Mouse (Mus musculus): Measurements from ENCODE around the gene Kcnj14. TPM values are rescaled to one million over a fixed set of nuclear protein-coding genes. Genes with fewer than 3 reads are reported as not detected.

Gene Kcnj14
- polyA plus RNA-seq, 1 experiment from 2014 or later: 1.3 TPM

DNA sequence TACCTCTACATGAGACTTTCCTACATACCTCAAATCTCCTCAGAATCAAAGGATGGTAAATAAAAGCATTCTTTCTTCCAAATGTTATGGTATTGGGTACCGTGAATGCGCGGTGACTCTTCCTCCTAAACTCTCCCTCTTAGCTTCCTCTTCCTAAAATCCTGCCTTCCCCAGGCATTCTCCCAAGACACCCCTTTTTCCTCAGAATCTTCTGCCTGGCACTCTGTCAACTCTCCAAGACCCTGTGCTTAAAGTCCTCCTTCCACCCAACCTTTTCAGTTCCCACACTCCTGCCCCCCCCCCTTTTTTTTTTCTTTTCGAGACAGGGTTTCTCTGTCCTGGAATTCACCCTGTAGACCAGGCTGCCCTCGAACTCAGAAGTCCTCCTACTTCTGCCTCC, 9.7 kb downstream of the Kcnj14 start:
- peaks cover 15% of the 10 kb centered on the region for H3K4me1 ChIP-seq (replicated peaks; ENCODE audit: control insufficient read depth, insufficient read depth, low read length)
- WGBS: 8% methylated on average over 5 of the region's 5 CpGs
- H3K36me3 ChIP-seq (ENCODE audit: control insufficient read depth, insufficient read depth, low read length): peaks cover 26% of the 10 kb centered on the region
- H3K4me3 ChIP-seq (ENCODE audit: low read length): peak overlapping the region; percentile 42
- no peaks in the 10 kb centered on the region for H3K27me3 ChIP-seq (ENCODE audit: control insufficient read depth, insufficient read depth, low read depth, low read length)
- no peaks in the 10 kb centered on the region for H3K9me3 ChIP-seq (ENCODE audit: control insufficient read depth, low read length)
- peak overlapping the region; percentile 17; the same call in 1 of the 2 replicates for H3K27ac ChIP-seq (ENCODE audit: low read length)
- ATAC-seq (ENCODE audit: low read depth): no peak
- H3K9ac ChIP-seq (ENCODE audit: low read length): no peak overlapping the region
- H3K4me2 ChIP-seq (ENCODE audit: low read depth, low read length): peak overlapping the region; percentile 58

GRCm38 (mm10) chr7:45813787-45814779, 10.5 kb downstream of the Kcnj14 start, which contains the start of gene Cyth2:
Cyth2 (minus strand) TSS chr7:45814581.
- peaks cover 33% of the 10 kb centered on the region for H3K36me3 ChIP-seq (ENCODE audit: control insufficient read depth, insufficient read depth, low read length)
- peak; percentile 99 for ATAC-seq (ENCODE audit: low read depth)
- under 1% methylated on average over 86 of the region's 92 CpGs for WGBS
- H3K9ac ChIP-seq (ENCODE audit: low read length): peak within 1 kb of the TSS; percentile 100
- H3K4me2 ChIP-seq (ENCODE audit: low read depth, low read length): peak within 1 kb of the TSS; percentile 72
- peak within 1 kb of the TSS; percentile 98 for H3K4me3 ChIP-seq (ENCODE audit: low read length)
- H3K27me3 ChIP-seq (ENCODE audit: control insufficient read depth, insufficient read depth, low read depth, low read length): no peaks in the 10 kb centered on the region
- no peaks in the 10 kb centered on the region for H3K9me3 ChIP-seq (ENCODE audit: control insufficient read depth, low read length)
- H3K27ac ChIP-seq (ENCODE audit: low read length): peak within 1 kb of the TSS; percentile 100
- peaks cover 15% of the 10 kb centered on the region for H3K4me1 ChIP-seq (replicated peaks; ENCODE audit: control insufficient read depth, insufficient read depth, low read length)

DNA sequence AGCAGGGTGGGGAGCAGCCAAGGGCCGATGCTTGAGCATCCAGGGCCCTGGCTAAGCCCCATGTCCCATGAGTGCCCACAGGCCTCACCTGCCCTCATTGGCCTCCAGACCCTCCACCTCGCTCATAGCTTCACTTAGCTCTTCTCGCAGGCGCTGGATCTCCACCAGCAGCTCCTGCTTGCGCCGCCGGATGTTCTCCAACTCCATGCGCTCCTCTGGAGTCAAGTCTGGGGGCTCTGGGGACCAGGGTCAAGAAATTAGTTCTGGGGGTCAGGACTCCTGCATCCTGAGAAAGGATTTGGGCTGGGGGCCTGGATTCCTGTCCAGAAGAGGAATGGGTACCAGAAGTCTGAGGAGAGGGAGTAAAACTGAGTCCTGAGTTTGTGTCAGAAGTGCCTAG, 11.7 kb downstream of the Kcnj14 start:
- H3K9ac ChIP-seq (ENCODE audit: low read length): peak overlapping the region; percentile 100
- H3K4me2 ChIP-seq (ENCODE audit: low read depth, low read length): peak overlapping the region; percentile 72
- no peaks in the 10 kb centered on the region for H3K27me3 ChIP-seq (ENCODE audit: control insufficient read depth, insufficient read depth, low read depth, low read length)
- no peaks in the 10 kb centered on the region for H3K9me3 ChIP-seq (ENCODE audit: control insufficient read depth, low read length)
- WGBS: 71% methylated on average over 8 of the region's 8 CpGs
- H3K36me3 ChIP-seq (ENCODE audit: control insufficient read depth, insufficient read depth, low read length): peaks cover 43% of the 10 kb centered on the region
- no peak overlapping the region for H3K27ac ChIP-seq (ENCODE audit: low read length)
- H3K4me1 ChIP-seq (replicated peaks; ENCODE audit: control insufficient read depth, insufficient read depth, low read length): peaks cover 15% of the 10 kb centered on the region
- no peak for ATAC-seq (ENCODE audit: low read depth)
- H3K4me3 ChIP-seq (ENCODE audit: low read length): peak overlapping the region; percentile 98

DNA sequence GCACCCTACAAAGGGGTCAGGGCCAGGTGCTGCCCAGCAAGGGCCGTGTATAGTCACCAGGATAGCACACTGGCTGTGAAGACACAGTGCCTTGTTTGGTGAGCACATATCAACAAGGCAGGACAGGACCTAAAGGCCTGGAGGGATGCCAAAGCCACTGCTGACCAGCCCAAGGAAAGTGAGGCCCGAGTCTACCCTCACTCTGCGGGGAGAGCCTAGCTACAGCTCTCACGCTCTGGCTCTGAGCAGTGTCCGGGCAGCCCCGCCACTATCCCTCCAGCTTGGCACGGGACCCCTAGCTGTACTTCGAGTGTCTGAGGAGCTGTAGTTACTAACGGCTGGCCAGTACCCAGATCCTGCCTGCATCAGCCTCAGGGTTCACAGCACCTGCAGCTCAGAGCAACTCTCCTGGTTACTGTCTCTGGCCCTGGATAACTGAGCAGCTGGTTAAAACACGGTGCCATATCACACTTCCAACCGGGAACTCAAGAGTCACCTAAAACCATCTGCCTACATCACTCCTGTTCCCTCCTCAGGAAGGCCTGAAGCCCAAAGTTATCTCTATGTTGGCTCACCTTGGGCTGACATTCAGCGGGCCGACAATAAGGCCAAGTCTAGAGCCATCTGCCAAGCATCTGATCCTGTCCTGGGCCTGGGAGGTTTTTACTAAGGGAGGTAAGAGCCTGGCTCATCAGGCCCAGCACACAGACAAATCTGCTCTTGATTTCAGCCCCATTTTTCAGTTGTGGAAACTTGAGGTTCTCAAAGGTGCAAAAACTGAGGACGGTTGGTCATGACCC, 15.1 kb downstream of the Kcnj14 start:
- Histone ChIP-seq H3K4me3 (ENCODE audit: low read length) (no peak overlapping the region), H3K36me3 (ENCODE audit: control insufficient read depth, insufficient read depth, low read length) (peaks cover 56% of the 10 kb centered on the region), H3K9ac (ENCODE audit: low read length) (no peak overlapping the region), H3K27ac (ENCODE audit: low read length) (no peak overlapping the region), H3K4me2 (ENCODE audit: low read depth, low read length) (no peak overlapping the region), H3K4me1 (replicated peaks; ENCODE audit: control insufficient read depth, insufficient read depth, low read length) (peaks cover 9% of the 10 kb centered on the region), H3K9me3 (ENCODE audit: control insufficient read depth, low read length) (no peaks in the 10 kb centered on the region), H3K27me3 (ENCODE audit: control insufficient read depth, insufficient read depth, low read depth, low read length) (no peaks in the 10 kb centered on the region)
- ATAC-seq (ENCODE audit: low read depth): no peak
- 75% methylated on average over 14 of the region's 14 CpGs for WGBS

DNA sequence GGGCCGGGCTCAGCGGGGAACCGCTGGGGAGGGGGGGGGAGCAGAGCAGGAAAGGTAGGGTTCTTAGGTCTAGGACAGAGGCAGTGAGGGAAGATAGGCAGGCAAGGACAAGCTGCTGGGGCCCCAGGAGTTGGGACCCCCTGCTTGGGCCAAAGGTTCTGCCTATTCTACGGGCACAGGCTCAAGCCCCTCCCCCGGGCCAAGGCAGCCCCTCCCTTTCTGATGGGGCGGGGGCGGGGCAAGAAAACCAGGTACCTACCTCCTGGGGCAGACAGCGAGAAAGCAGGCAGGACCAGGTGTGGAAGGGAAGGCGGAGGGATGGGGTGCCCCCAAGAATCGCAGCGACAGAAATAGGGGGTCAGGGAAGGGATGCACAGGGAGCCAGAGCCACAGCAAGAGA, 16.1 kb downstream of the Kcnj14 start:
- Histone ChIP-seq H3K27ac (ENCODE audit: low read length) (no peak overlapping the region), H3K4me1 (replicated peaks; ENCODE audit: control insufficient read depth, insufficient read depth, low read length) (peaks cover 9% of the 10 kb centered on the region), H3K4me2 (ENCODE audit: low read depth, low read length) (no peak overlapping the region), H3K36me3 (ENCODE audit: control insufficient read depth, insufficient read depth, low read length) (peaks cover 56% of the 10 kb centered on the region), H3K9me3 (ENCODE audit: control insufficient read depth, low read length) (no peaks in the 10 kb centered on the region), H3K9ac (ENCODE audit: low read length) (no peak overlapping the region), H3K27me3 (ENCODE audit: control insufficient read depth, insufficient read depth, low read depth, low read length) (no peaks in the 10 kb centered on the region), H3K4me3 (ENCODE audit: low read length) (no peak overlapping the region)
- WGBS: 50% methylated on average over 10 of the region's 11 CpGs
- ATAC-seq (ENCODE audit: low read depth): no peak

- 44% methylated on average over 5 of the region's 5 CpGs for WGBS
- no peak for ATAC-seq (ENCODE audit: low read depth)
- Histone ChIP-seq H3K9ac (ENCODE audit: low read length) (no peak overlapping the region), H3K36me3 (ENCODE audit: control insufficient read depth, insufficient read depth, low read length) (peaks cover 40% of the 10 kb centered on the region), H3K27me3 (ENCODE audit: control insufficient read depth, insufficient read depth, low read depth, low read length) (no peaks in the 10 kb centered on the region), H3K27ac (ENCODE audit: low read length) (no peak overlapping the region), H3K9me3 (ENCODE audit: control insufficient read depth, low read length) (no peaks in the 10 kb centered on the region), H3K4me1 (replicated peaks; ENCODE audit: control insufficient read depth, insufficient read depth, low read length) (0 out of 2 replicates have a peak, but pooled peaks cover 2% of the 10 kb centered on the region), H3K4me3 (ENCODE audit: low read length) (no peak overlapping the region), H3K4me2 (ENCODE audit: low read depth, low read length) (no peak overlapping the region)
These were observed 18.6 kb downstream of the Kcnj14 start for GRCm38 (mm10) chr7:45805941-45806340.

GRCm38 (mm10) chr7:45802551-45802950, 22.0 kb downstream of the Kcnj14 start:
- Histone ChIP-seq H3K4me3 (ENCODE audit: low read length) (no peak overlapping the region), H3K9ac (ENCODE audit: low read length) (no peak overlapping the region), H3K27ac (ENCODE audit: low read length) (no peak overlapping the region), H3K36me3 (ENCODE audit: control insufficient read depth, insufficient read depth, low read length) (peaks cover 9% of the 10 kb centered on the region), H3K4me1 (replicated peaks; ENCODE audit: control insufficient read depth, insufficient read depth, low read length) (peaks cover 22% of the 10 kb centered on the region), H3K9me3 (ENCODE audit: control insufficient read depth, low read length) (no peaks in the 10 kb centered on the region), H3K27me3 (ENCODE audit: control insufficient read depth, insufficient read depth, low read depth, low read length) (peaks cover 17% of the 10 kb centered on the region), H3K4me2 (ENCODE audit: low read depth, low read length) (no peak overlapping the region)
- WGBS: 87% methylated on average over 6 of the region's 6 CpGs
- no peak for ATAC-seq (ENCODE audit: low read depth)

GRCm38 (mm10) chr7:45801348-45801747, 23.2 kb downstream of the Kcnj14 start:
- peak; percentile 58 for ATAC-seq (ENCODE audit: low read depth)
- Histone ChIP-seq H3K4me2 (ENCODE audit: low read depth, low read length) (peak overlapping the region; percentile 62), H3K9ac (ENCODE audit: low read length) (0 out of 2 replicates have a peak overlapping the region, but pooled peaks have one; percentile 29), H3K27me3 (ENCODE audit: control insufficient read depth, insufficient read depth, low read depth, low read length) (peaks cover 25% of the 10 kb centered on the region), H3K27ac (ENCODE audit: low read length) (peak overlapping the region; percentile 65; the same call in 1 of the 2 replicates), H3K4me3 (ENCODE audit: low read length) (peak overlapping the region; percentile 42), H3K36me3 (ENCODE audit: control insufficient read depth, insufficient read depth, low read length) (no peaks in the 10 kb centered on the region), H3K4me1 (replicated peaks; ENCODE audit: control insufficient read depth, insufficient read depth, low read length) (peaks cover 22% of the 10 kb centered on the region), H3K9me3 (ENCODE audit: control insufficient read depth, low read length) (no peaks in the 10 kb centered on the region)
- WGBS: under 1% methylated on average over 12 of the region's 12 CpGs
